Mouse (Mus musculus) cerebellum, adult 8-10 months (tissue): ENCODE data around the gene Kera.

Source experiments
- DNase-seq: peaks from one replicate; pipeline ENCODE4 v3.0.0; 2022

The Kera gene

GRCm38 (mm10) chr10:97606579-97606978, at the start of gene Kera:
Kera (plus strand) TSS chr10:97606879.
- no peak for DNase-seq

GRCm38 (mm10) chr10:97564957-97565856, 41.5 kb upstream of the Kera start, which contains the start of gene Lum:
Lum (plus strand) TSS chr10:97565128.
- no peak for DNase-seq

- peak; percentile 48 for DNase-seq
These were observed 39.1 kb upstream of the Kera start for GRCm38 (mm10) chr10:97567489-97568135.

- DNase-seq = peak; percentile 56
These were observed 24.0 kb upstream of the Kera start for GRCm38 (mm10) chr10:97582543-97583231.

- DNase-seq = no peak
These were observed 22.5 kb upstream of the Kera start for GRCm38 (mm10) chr10:97584176-97584575.

- no peak for DNase-seq
These were observed 19.5 kb upstream of the Kera start for GRCm38 (mm10) chr10:97587159-97587558.

- no peak for DNase-seq
These were observed 17.1 kb upstream of the Kera start for GRCm38 (mm10) chr10:97589574-97589973.

- no peak for DNase-seq
These were observed 15.6 kb upstream of the Kera start for GRCm38 (mm10) chr10:97591036-97591435.

- no peak for DNase-seq
These were observed 15.0 kb upstream of the Kera start for GRCm38 (mm10) chr10:97591685-97592084.

- no peak for DNase-seq
These were observed 11.0 kb upstream of the Kera start for GRCm38 (mm10) chr10:97595680-97596079.

- no peak for DNase-seq
These were observed 4.9 kb upstream of the Kera start for GRCm38 (mm10) chr10:97601744-97602143.

GRCm38 (mm10) chr10:97603256-97603655, 3.4 kb upstream of the Kera start:
- peak; percentile 77 for DNase-seq

- DNase-seq = no peak
These were observed 15.6 kb downstream of the Kera start for GRCm38 (mm10) chr10:97622328-97622727.

GRCm38 (mm10) chr10:97624381-97624780, 17.7 kb downstream of the Kera start:
- no peak for DNase-seq

- no peak for DNase-seq
These were observed 18.4 kb downstream of the Kera start for GRCm38 (mm10) chr10:97625116-97625515.

GRCm38 (mm10) chr10:97626543-97626942, 19.9 kb downstream of the Kera start:
- no peak for DNase-seq

- no peak for DNase-seq
These were observed 24.4 kb downstream of the Kera start for GRCm38 (mm10) chr10:97631061-97631460.

GRCm38 (mm10) chr10:97641926-97642325, 35.2 kb downstream of the Kera start:
- DNase-seq = no peak

- no peak for DNase-seq
These were observed 37.1 kb downstream of the Kera start, which contains the start of gene Epyc for GRCm38 (mm10) chr10:97643768-97644167. Epyc (plus strand) TSS chr10:97644068.

GRCm38 (mm10) chr10:97650334-97650733, 43.7 kb downstream of the Kera start:
- no peak for DNase-seq

- DNase-seq = no peak
These were observed 52.8 kb downstream of the Kera start for GRCm38 (mm10) chr10:97659489-97659888.
